Mouse (Mus musculus) layer of hippocampus, postnatal 25 days (tissue): Measurements from ENCODE around the gene Qk. TPM values are rescaled to one million over a fixed set of nuclear protein-coding genes. Genes with fewer than 3 reads are reported as not detected.

Source experiments
- DNase-seq, 2 experiments: peaks; one replicate each; pipeline ENCODE4 v3.0.0; 2022; ENCODE audit warnings: mixed read lengths in 2 of 2, low spot score in 1 of 2; ENCODE audit errors: extremely low spot score in 1 of 2
- total RNA-seq, 2 experiments: library from RNA; stranded (reverse); gene quantifications; 2 replicates each; pipeline ENCODE4 v1.2.3; 2021

The Qk gene
- 100 to 1,000 TPM; 413 to 454 TPM for total RNA-seq

GRCm38 (mm10) chr17:10319685-10320455 is at the start of gene Qk:
Gene Qk, minus strand, starts transcription at chr17:10319854.
- DNase-seq: peak; percentile 83 to 92

GRCm38 (mm10) chr17:10367044-10367443 is 47.4 kb upstream of the Qk start:
- DNase-seq: no peak

- DNase-seq: no peak
These were observed 46.9 kb upstream of the Qk start for GRCm38 (mm10) chr17:10366577-10366976.

GRCm38 (mm10) chr17:10365501-10366482 is 46.1 kb upstream of the Qk start:
- DNase-seq: no peak

GRCm38 (mm10) chr17:10363151-10363550 is 43.5 kb upstream of the Qk start:
- DNase-seq: no peak

GRCm38 (mm10) chr17:10361882-10362291 is 42.2 kb upstream of the Qk start:
- DNase-seq: no peak

- no peak for DNase-seq
These were observed 41.1 kb upstream of the Qk start for GRCm38 (mm10) chr17:10360738-10361137.

- DNase-seq: no peak
These were observed 39.8 kb upstream of the Qk start for GRCm38 (mm10) chr17:10359466-10359865.

- DNase-seq: no peak
These were observed 37.7 kb upstream of the Qk start for GRCm38 (mm10) chr17:10357348-10357747.

GRCm38 (mm10) chr17:10356294-10356693 is 36.6 kb upstream of the Qk start:
- DNase-seq: no peak

- no peak for DNase-seq
These were observed 36.1 kb upstream of the Qk start for GRCm38 (mm10) chr17:10355746-10356145.

GRCm38 (mm10) chr17:10338286-10338685 is 18.6 kb upstream of the Qk start:
- DNase-seq: no peak

GRCm38 (mm10) chr17:10336558-10336957 is 16.9 kb upstream of the Qk start:
- peak in 1 of 2 experiments; percentile 3 for DNase-seq

- DNase-seq: peak in 1 of 2 experiments; percentile 20
These were observed 16.3 kb upstream of the Qk start for GRCm38 (mm10) chr17:10335809-10336499.

GRCm38 (mm10) chr17:10334957-10335690 is 15.5 kb upstream of the Qk start:
- peak; percentile 55 to 56 for DNase-seq

GRCm38 (mm10) chr17:10334481-10334880 is 14.8 kb upstream of the Qk start:
- DNase-seq: peak in 1 of 2 experiments; percentile 2

- peak in 1 of 2 experiments; percentile 2 for DNase-seq
These were observed 13.7 kb upstream of the Qk start for GRCm38 (mm10) chr17:10333321-10333720.

GRCm38 (mm10) chr17:10332127-10332526 is 12.5 kb upstream of the Qk start:
- DNase-seq: no peak

GRCm38 (mm10) chr17:10329461-10329860 is 9.8 kb upstream of the Qk start:
- DNase-seq: peak in 1 of 2 experiments; percentile 3
